Mouse (Mus musculus): ENCODE results near the gene Olfr376.

Gene Olfr376

GRCm38 (mm10) chr11:73370946-73371345 lies at the start of gene Olfr376:
Olfr376 (plus strand) TSS chr11:73371246.
- DNase-seq, result no peak

- peak; percentile 49 for DNase-seq
Measured at GRCm38 (mm10) chr11:73323906-73324830, 46.9 kb upstream of the Olfr376 start.

- peak; percentile 92 for DNase-seq
Measured at GRCm38 (mm10) chr11:73326485-73326886, 44.6 kb upstream of the Olfr376 start.

GRCm38 (mm10) chr11:73327361-73327760 lies 43.7 kb upstream of the Olfr376 start:
- DNase-seq, result no peak

- DNase-seq, result no peak
Measured at GRCm38 (mm10) chr11:73329442-73329841, 41.6 kb upstream of the Olfr376 start, which contains the start of the genes Aspa, Gm49340 and Spata22. Aspa (minus strand) TSS chr11:73329596. Gm49340 (plus strand) TSS chr11:73329741. Spata22 (plus strand) TSS chr11:73329741.

GRCm38 (mm10) chr11:73333357-73333756 lies 37.7 kb upstream of the Olfr376 start:
- no peak for DNase-seq

GRCm38 (mm10) chr11:73336919-73337318 lies 34.1 kb upstream of the Olfr376 start:
- DNase-seq, result no peak

GRCm38 (mm10) chr11:73350483-73350882 lies 20.6 kb upstream of the Olfr376 start, which contains the start of gene Olfr20:
Olfr20 (plus strand) TSS chr11:73350783.
- DNase-seq, result no peak

- no peak for DNase-seq
Measured at GRCm38 (mm10) chr11:73395374-73395773, 24.3 kb downstream of the Olfr376 start.

- no peak for DNase-seq
Measured at GRCm38 (mm10) chr11:73399514-73399913, 28.5 kb downstream of the Olfr376 start, which contains the start of gene Olfr1. Olfr1 (minus strand) TSS chr11:73399614.

Measured in kidney, adult 11 months (tissue).